Mouse (Mus musculus): ENCODE data around the gene Cby1.
"Not testable (repeated sequence)": the region's sequence is repeated elsewhere in the genome, so short reads cannot be mapped to it uniquely, and the experiment has no call there.

Gene Cby1

DNA sequence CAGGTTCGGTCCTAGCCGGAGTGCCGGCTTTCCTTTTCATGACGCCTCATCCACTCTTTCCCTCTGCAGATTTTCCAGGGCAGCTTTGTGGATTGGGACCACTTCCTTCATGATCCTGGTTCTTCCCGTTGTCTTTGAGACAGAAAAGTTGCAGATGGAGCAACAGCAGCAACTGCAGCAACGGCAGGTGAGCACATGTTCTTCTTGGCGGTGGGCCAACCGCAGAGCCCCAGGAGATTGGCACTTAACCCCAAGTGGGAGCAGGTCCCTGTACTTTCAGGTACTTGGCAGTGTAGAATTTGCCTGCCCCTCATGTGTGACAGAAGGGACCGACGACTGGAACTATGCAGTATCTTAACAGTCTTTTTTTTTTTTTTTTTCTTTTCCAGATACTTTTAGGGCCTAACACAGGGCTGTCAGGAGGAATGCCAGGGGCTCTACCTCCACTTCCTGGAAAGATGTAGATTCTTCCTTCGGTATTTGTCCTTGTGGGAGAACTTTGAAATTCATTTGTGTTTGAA, 12.9 kb downstream of the Cby1 start:
- intact Hi-C loops (cut with DNase I): not testable (repeated sequence)

DNA sequence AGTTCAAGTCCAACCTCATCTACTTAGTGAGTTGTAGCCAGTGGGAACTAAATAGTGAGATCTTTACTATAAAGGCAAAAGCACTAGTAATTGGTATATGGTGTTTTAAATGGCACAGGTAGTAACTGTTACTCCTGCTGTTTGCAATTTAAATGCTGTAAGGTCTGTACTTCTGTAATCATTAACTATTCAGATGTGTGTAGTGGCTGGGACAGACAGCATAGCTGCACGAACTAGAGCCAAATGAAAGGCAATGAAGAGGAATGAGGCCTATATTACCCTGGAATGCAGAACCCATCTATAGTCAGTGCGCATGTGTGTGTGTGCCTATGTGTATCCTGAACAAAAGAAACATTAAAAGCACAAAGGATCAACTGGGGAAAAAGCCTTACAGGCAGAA, 18.9 kb downstream of the Cby1 start:
- intact Hi-C loops (cut with DNase I): no loop called here

DNA sequence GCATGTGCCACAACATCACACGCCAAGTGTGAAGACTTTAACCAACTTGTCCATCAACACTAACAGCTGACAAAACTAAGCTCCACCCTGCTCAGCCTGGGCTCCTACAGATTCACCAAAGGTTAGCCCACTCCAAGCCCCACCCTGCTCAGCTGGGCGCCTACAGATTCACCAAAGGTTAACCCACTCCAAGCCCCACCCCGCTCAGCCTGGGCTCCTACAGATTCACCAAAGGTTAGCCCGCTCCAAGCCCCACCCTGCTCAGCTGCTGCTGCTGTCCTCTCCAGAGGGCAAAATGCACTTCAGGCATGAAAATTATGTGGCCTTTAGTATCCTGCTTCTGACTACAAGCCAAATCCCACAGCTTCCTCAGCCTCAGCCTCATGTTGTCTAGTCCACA, 23.0 kb downstream of the Cby1 start:
- intact Hi-C loops (cut with DNase I): no loop called here

DNA sequence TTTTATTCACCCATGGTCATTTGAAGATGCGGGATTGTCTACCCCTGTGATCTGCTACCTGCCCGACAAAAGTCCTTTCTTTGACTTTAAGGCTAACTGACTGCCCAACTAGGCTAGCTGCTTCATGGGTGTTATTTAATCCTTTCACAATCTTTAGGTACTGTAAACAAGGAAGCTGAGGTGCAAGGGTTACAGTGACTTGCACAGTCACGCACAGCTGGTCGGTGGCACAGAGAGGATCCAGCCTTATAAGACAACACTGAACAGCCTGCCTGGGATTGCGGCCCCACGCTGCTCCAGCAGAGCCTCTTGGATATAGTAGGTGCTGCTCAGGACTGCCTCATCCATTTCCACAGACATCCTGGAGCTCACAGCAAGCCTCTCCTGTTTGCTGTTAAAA, 24.1 kb downstream of the Cby1 start:
- intact Hi-C loops (cut with DNase I): no loop called here

DNA sequence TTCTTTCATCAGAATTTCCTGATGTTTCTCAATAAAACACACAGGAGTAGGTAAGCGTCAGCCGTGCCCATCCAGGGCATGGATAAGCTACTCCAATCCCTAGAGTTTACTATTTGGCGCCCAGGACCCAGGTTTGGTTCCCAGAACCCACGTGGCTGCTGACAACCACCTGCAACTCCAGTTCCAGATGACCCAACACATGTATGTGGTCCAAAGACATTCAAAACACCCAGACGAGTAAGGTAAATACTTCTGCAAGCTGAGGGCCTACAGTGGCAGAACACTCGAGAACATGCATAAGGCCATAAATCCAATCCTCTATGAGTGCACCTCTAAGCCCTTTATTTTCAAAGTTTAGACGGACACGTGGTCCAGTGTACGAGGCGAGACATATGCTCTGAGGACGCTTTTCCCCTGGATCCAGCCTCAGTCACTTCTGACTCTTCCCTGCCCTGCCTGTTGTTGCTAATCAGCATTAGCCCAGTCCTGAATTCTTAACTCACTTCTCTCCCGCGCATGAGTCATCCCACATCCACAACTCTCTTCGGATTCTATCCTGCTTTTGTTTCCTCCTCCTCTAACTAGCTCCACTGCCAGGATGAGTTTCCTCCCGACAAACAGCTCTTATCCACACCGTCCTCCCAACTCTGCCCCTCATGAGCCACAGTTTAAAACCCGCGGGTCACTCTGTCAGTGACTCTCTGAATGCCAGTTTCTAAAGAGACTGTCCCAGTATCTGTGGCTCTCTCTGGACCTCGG, 24.9 kb downstream of the Cby1 start:
- intact Hi-C loops (cut with DNase I): no loop called here

DNA sequence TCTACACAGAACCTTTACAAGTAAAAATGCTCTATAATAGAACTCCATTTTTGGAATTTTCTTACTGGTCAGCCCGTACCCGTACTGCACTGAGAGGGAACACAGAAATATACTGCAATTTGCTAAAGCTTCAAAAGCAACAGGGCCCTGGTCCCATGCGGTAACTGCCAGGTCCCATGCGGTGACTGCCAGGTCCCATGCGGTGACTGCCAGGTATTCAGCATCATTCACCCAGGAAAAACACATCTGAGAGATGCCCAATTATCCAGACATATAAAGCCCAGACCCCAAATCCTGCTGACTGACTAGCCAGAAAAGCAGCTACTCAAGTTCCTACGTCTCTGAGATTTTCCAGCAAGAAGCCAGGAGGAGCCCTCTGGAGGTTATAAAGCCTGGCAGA, 25.6 kb downstream of the Cby1 start:
- intact Hi-C loops (cut with DNase I): loop anchor here (5.0 kb wide), 1 partner anchor 58 kb away; the partner anchor contains the start of gene Sun2

DNA sequence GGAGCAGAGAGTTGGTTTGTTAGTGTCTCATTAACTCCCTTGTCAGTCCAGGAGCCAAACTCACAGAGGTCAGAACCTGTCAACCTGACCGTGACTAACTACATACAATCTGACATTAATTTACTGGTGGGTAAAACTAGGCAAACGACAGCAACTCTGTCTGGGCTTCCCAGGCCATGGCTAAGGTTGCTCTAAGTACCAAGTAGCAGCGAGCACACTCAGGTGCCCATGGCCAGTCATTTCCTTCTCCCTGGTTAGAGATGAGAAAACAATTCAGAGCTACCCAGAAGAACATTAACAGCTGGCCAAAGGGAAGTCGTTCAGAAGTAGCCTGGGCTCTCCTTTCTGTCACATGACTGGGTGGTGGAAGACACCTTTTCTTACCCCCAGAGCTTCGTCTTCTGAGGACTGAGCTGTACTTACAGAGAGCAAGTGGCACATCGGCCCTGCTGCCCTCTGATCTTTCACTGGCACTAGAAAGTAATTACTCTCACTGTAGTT, 26.2 kb downstream of the Cby1 start:
- intact Hi-C loops (cut with DNase I): loop anchor here (5.0 kb wide), 1 partner anchor 57 kb away; the partner anchor contains the start of gene Sun2

DNA sequence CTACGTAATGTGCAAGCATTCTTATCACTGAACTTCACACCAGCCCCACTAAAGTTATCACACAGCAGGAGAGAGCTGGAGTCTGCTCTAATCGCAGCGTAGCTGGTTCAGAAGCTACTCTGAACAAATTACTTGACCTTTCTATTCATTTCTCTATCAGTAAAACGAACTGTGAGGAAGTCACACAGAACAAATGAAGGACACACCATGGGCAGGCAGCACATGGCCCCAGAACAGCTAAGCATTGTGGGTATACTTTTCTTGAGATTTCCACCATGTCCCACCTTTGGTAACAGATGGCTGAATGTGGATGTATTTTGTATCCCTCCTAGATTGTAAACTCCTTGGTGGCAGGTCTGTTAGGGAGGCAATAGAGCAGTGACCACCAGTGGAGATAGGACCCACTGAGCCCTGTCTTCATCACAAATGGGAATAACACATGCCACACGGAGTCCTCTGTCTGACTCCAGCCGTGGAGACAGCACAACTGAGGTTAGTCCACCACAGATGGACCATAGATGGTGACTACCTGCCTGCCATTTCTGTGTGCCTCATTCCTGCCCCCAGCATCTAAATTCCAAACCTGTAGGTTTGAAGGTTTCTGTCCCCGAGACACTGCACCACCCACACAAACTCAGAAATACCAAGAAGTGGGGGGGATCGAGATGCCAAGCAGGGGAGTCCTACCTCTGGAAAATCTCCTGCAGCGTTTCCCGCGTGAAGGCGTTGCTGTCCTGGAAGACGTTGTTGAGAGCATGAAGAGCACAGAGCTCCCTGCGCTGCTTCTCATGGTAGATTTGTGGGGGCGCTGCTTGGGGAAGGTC, 27.3 kb downstream of the Cby1 start:
- intact Hi-C loops (cut with DNase I): loop anchor here (5.0 kb wide), 1 partner anchor 56 kb away; the partner anchor contains the start of gene Sun2

DNA sequence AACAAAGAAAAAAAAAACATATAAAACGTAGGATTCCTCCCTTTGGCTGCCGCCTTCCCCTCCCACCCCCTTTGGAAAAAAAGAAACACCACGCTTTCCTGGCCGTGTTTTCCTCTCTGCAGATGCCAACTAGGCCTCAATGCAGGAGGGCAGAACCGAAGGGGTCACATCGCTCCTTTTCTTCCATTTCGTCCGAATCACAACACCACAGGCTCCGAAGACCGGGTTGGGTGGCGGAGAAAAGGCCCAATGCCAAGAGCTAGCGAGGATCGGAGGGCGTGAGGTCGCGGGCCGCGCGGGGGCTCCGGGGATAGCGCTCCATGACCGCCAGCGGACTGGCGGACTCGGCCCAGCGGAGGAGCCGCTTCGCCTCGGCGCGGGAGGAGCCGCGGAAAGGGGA, 28.2 kb downstream of the Cby1 start:
- intact Hi-C loops (cut with DNase I): loop anchor here (5.0 kb wide), 1 partner anchor 55 kb away; the partner anchor contains the start of gene Sun2

DNA sequence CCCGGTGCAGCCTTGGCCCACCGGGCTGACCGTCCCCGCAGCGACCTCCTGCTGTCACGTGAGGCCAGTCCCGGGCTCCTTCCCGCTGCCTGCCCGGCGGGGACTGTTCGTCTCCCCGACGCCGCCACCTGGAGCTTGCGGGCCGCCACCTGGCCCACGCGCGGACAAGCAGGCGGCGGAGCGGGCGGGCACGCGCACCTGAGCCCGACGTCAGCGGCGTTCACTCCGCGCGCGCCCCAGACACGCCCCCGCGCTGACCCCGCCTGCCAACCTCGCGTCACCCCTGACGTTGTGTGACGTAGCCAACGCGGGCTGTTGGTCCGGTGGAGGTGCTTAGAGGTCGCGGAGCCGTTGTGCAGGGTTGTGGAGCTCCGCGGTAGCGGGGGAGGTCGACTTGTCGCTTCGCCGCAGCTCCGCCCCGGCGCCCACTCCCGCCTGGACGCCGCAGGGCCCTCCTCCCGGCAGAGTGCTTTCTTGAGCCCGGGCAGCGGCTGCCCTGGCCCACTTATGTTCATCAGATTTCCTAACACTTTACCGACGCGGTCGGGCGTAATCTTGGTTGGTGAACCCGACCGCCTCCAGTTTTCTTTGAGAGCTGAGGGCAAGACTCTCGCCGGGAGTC, 28.8 kb downstream of the Cby1 start, which contains the start of gene Josd1:
Gene Josd1 (minus strand): TSS at position 274 of the 622 bp plus-strand sequence.
- intact Hi-C loops (cut with DNase I): loop anchor here (5.0 kb wide), 1 partner anchor 55 kb away; the partner anchor contains the start of gene Sun2

DNA sequence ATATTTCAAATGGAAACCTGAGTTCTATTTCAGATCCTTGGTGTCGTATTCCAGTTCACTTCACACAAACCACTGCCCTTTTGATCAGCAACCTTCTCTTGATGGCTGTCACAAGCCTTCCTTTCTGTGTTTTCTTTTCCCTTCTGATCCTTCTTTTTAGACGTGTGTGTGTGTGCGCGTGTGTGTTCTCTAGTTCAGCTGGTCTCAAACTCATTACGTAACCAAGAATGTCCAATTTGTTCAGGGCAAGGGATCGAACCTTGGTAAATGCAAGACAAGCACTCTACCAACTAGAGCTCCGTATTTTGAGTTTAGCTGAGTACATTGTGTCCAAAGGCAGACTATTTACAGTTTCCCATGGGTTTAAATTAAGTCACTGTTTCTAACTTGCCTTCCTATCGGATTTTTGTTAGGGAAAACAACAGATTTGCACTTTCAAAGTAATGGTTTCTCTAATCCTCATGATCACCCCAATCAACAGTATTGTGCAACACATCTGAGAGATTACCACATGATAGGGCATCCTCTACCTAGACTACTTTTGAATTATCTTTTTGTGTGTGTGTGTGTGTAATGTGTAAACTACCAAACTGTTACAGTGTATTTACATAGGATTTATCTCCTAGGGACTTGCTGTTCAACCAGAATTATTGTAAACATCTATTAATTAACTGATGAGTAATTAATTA, 29.4 kb downstream of the Cby1 start:
- intact Hi-C loops (cut with DNase I): loop anchor here (5.0 kb wide), 1 partner anchor 54 kb away; the partner anchor contains the start of gene Sun2

DNA sequence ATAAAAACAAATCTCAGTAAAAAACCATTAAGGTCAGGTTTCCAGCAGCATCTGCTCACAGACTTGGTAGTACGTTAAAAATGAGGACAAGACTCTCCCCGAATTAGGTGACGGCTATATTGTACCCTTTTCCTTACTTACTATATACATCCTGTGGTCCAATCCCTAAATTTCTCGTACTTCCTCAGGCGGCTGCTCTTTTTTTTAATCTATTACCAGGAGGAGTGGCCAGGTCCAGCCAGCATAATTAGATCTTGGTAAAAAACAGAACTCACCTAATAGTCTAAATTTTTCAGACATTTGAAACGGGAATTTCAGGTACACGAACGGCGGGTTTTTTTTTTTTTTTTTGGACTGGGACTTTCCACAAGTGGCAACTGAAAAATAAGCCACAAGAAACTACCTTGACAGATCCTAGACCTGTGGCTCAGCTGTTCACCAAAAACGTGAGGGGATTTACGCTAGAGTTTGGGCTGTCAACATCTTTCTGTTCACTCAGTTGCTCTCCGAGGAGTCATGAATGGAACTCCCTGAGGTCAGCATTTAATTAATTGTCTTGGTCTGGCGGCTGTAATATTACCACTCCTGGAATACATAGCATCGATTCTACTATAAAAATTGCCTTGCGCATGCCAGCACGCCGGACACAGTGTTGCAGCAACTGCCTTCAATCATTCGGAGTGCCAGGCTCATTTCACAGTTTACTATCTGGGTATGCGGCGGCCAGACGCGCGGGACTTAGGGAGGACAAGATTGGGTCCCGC, 30.8 kb downstream of the Cby1 start:
- intact Hi-C loops (cut with DNase I): loop anchor here (5.0 kb wide), 1 partner anchor 52 kb away; the partner anchor contains the start of gene Sun2

DNA sequence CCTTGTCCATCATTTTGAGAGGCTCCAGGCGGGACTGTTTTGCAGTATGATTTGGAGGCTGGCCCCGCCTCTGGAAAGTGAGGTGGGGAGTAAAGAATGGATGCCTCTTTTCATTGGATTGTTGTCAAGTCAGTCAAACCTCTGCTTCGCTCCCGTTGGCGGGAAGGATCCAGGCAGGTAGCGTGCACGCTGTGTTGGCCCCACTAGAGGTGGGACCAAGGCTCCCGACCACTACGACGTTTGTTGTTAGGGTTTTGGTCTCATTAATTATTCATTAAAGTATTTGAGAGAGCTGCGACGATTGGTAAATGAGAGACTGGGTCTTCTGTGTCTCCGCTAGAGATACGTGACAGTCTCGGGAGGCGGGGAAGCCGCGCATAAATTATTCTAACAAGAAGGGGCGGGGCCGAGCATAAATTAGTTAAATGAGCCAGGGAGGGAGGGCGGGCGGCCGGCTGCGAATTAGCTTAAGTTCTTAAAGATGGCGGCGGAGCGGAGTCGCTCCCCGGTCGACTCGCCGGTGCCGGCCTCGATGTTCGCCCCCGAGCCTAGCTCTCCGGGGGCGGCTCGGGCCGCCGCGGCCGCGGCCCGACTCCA, 31.5 kb downstream of the Cby1 start, which contains the start of gene Gtpbp1:
Gene Gtpbp1 (plus strand): TSS at position 420 of the 597 bp plus-strand sequence.
- intact Hi-C loops (cut with DNase I): no loop called here

DNA sequence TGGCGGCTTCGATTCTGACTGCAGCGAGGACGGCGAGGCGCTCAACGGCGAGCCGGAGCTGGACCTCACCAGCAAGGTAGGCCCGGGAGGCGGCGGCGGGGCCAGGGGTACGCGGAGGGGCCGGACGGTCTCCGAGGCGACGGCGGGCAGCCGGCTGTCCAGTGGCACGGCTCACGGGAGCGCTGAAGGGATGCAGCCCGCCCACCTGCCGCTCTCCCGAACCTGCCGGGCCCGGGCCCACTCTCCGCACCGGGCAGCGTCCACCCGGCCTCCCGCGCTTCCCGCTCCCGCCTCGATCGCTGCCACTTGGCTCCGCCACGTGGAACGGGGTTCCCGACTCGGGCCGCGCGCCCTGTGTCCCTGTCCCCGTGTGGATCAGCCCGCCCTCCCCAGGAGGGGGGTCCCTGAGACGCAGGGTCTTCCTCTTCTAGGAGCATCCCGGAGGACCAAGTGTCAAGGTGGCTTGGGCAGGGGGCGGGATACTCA, 32.1 kb downstream of the Cby1 start:
- intact Hi-C loops (cut with DNase I): no loop called here

DNA sequence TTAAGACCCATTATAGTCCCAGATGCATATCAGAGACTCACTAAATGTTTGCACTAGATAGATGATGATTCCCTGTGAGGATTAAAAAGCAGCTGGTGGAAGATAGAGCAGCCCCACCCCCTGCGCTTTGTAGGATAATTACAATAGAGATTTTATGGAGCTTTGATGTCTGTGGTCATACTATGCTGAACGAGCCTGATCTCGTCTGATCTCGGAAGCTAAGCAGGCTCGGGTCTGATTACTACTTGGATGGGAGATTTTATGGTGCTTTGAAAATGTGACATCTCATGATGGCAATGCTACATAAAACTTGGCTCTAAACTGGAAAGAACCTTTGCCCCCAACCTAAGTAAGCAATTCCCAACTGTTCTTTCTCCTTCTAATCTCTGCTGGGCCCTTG, 33.3 kb downstream of the Cby1 start:
- intact Hi-C loops (cut with DNase I): no loop called here

DNA sequence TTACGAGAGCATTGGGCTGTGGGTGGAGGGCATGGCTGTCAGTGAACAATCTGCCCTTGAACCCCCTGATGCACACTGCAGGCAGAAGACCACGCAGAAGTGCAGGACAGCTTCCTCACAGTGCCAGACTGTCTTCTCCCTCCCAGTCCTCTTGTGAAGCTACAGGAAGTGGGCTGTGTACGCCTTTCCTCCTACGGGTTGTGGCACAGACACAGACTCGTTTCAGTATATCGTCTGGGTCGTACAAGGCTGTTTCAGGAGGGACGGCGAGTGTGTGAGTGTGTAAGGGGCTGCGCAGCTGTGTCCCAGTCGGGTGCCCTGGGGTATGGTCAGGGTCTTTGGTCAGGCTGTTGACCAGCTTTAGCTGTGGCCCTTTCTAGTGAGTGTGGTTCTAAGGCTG, 34.7 kb downstream of the Cby1 start:
- intact Hi-C loops (cut with DNase I): no loop called here

DNA sequence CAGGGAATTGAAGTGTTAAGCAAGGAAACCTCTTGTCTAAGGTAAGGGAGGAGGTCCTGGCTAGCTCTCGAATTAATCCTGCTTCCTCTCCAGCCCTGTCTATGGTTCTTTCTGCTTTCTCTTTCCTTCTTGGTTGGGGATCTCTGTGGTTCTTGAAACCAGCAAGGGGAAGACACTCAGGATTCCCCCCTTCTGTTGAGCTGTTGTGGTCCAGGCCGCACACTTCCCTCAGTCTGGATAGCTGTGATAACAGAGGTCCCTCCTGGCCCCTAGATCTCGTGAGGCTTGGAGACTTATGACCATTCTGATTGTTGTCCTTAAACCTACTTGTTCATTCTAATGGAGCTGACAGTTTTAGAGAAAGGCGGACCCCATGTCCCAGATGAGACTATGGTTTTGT, 35.5 kb downstream of the Cby1 start:
- intact Hi-C loops (cut with DNase I): no loop called here

DNA sequence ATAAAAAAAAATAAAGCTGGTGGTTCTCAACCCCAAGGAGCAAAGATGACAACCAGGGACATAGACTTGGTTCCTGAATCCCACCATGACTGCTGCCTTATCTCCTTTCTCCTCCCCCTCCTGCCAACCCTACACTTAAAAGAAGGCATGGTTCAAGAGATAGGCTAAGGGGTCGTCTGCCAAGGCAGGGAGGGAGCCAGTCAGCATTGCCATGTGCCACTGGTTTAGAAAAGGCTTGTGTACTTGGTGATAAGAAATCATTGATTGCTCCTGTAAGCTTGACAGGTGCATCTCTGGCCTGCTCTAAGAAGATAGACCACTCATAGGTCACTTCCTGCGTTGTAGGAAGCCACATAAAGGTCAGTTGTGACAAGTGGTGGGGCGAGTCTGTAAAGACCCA, 36.5 kb downstream of the Cby1 start:
- intact Hi-C loops (cut with DNase I): no loop called here

DNA sequence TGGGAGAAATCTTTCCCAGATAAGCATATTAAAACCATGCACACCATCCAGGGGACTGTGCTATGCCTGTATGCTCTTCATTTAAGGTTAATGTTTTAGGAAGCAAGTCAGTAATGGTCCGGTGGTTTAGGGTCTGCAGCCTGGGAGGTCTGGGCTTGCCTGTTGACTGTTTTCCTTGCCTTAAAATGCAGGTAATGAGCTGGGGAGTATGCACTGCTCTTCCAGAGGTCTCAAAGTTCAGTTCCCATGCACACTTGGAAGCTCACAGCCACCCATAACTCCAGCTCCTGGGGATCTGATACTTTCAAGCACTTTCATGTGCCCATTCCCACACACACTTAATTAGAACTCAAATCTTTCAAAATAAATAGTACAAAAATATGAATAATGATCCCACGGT, 37.5 kb downstream of the Cby1 start:
- intact Hi-C loops (cut with DNase I): no loop called here
